ENCODE assay signal across 25 mouse cellular contexts in genomic region chr3:59062141-59062540, GRCm38 (mm10). TPM values are rescaled to one million over a fixed set of nuclear protein-coding genes. Genes with fewer than 3 reads are reported as not detected.
DNase-seq lines count a peak whose midpoint lies in the region; ATAC-seq and TF ChIP-seq lines count a peak whose summit lies in the region.
"Had no signal": no experiment of that assay in that cellular context is flagged by ENCODE, and none has a peak within 500 bp of the region (broad histone marks: within the 10 kb centered on the region; RNA-seq: fewer than 3 reads in every experiment).

No protein-coding gene starts in this region.

- peak; percentile 71 for ATAC-seq in inflammation-experienced regulatory T-cells, adult 6 months
- ATAC-seq: forebrain, embryonic 13.5 days; forebrain, embryonic 16.5 days; intestine, postnatal 0 days had no signal

- no peak overlapping the region for H3K27ac ChIP-seq in MEL (ENCODE audit: control insufficient read depth, low read depth, low read length)
- H3K27ac ChIP-seq: forebrain, embryonic 10.5 days; forebrain, embryonic 13.5 days; heart, embryonic 15.5 days; hindbrain, embryonic 15.5 days had no signal

- peaks cover 5 to 27% of the 10 kb centered on the region in 2 experiments; a peak in 2 of 4 replicates for H3K4me1 ChIP-seq in MEL (ENCODE audit: control insufficient read depth in 1 of 2, insufficient read depth in 2 of 2, low read length in 2 of 2)

- DNase-seq in testis, postnatal 14 days (ENCODE audit: low spot score) = peak; percentile 33
- DNase-seq in testis, postnatal 10 days (ENCODE audit: low spot score) = no peak
- no peak for DNase-seq in MEL (ENCODE audit: low read depth, low spot score)
- DNase-seq in gastrocnemius, postnatal 4 days (ENCODE audit: low spot score in 2 of 2) = no peak
- no peak for DNase-seq in left cerebral cortex, postnatal 14 days (ENCODE audit: low spot score in 2 of 2)
- DNase-seq: adrenal gland, adult 8-10 months; adrenal gland, postnatal 25 days; cerebellum, adult 18-20 months; cerebellum, adult 9-10 months; cerebellum, postnatal 14 days; gastrocnemius, postnatal 25 days; heart, postnatal 10 days; heart, postnatal 36 days; kidney, adult 2 months had no signal

- TF ChIP-seq RAD21 in MEL (IDR thresholded peaks at IDR 0.05; ENCODE audit: low read depth, low read length) = no peak

- TF ChIP-seq CTCF in MEL (IDR thresholded peaks at IDR 0.05 in 2 of 3, conservative IDR thresholded peaks at IDR 0.05 in 1 of 3; ENCODE audit: control insufficient read depth in 1 of 3, insufficient read depth in 1 of 3, low read depth in 2 of 3, low read length in 3 of 3, poor library complexity in 1 of 3, severe bottlenecking in 1 of 3) = no peak

- no peaks in the 10 kb centered on the region for H3K27me3 ChIP-seq in MEL (ENCODE audit: control insufficient read depth in 1 of 2, insufficient read depth in 2 of 2, low read length in 2 of 2)
- H3K27me3 ChIP-seq: CH12.LX; forebrain, embryonic 13.5 days; heart, embryonic 12.5 days; heart, embryonic 15.5 days; hindbrain, embryonic 15.5 days had no signal

- TF ChIP-seq EP300 in MEL (IDR thresholded peaks at IDR 0.05; ENCODE audit: low read depth in 1 of 2, low read length in 2 of 2) = peak; percentile 19 to 35; a peak in 1 of 4 replicates

- intact Hi-C loops in left cerebral cortex, postnatal 14 days (cut with DNase I) = no loop called here

- no peak overlapping the region for H3K4me3 ChIP-seq in MEL (ENCODE audit: control insufficient read depth in 1 of 2, insufficient read depth in 1 of 2, low read depth in 2 of 2, low read length in 2 of 2)
- H3K4me3 ChIP-seq: forebrain, embryonic 10.5 days; forebrain, embryonic 13.5 days; heart, embryonic 12.5 days; heart, embryonic 15.5 days; hindbrain, embryonic 15.5 days had no signal

- H3K9ac ChIP-seq in MEL (ENCODE audit: control insufficient read depth, low read depth, low read length, poor library complexity, severe bottlenecking) = no peak overlapping the region
- H3K9ac ChIP-seq: forebrain, embryonic 13.5 days; heart, embryonic 12.5 days; heart, embryonic 15.5 days; hindbrain, embryonic 15.5 days had no signal

- H3K9me3 ChIP-seq in MEL (replicated peaks; ENCODE audit: insufficient read depth, low read length) = no peaks in the 10 kb centered on the region
- H3K9me3 ChIP-seq: forebrain, embryonic 10.5 days; forebrain, embryonic 13.5 days; G1E; heart, embryonic 12.5 days; heart, embryonic 15.5 days; hindbrain, embryonic 15.5 days had no signal

- H3K79me2 ChIP-seq in MEL (ENCODE audit: control insufficient read depth, insufficient read depth, low read length, poor library complexity) = no peaks in the 10 kb centered on the region

- peaks cover 0 to 16% of the 10 kb centered on the region in 2 experiments; a peak in 2 of 4 replicates for H3K36me3 ChIP-seq in MEL (ENCODE audit: control insufficient read depth in 1 of 2, insufficient read depth in 2 of 2, low read length in 2 of 2)
- H3K36me3 ChIP-seq: forebrain, embryonic 10.5 days; G1E; heart, embryonic 15.5 days; hindbrain, embryonic 15.5 days had no signal

- TF ChIP-seq POLR2A in MEL (IDR thresholded peaks at IDR 0.05; ENCODE audit: control insufficient read depth in 1 of 2, insufficient read depth in 1 of 2, low read depth in 1 of 2, low read length in 2 of 2, poor library complexity in 1 of 2) = no peak

TF ChIP-seq in MEL, 35 proteins besides CTCF, POLR2A, EP300 and RAD21:
- no peak for TF ChIP-seq KAT2A (conservative IDR thresholded peaks at IDR 0.05; ENCODE audit: low read depth, low read length)
- TF ChIP-seq GATA1 (IDR thresholded peaks at IDR 0.05; ENCODE audit: low read depth, low read length) = peak; percentile 36; the same call in 1 of the 2 replicates
- TF ChIP-seq CHD1 (IDR thresholded peaks at IDR 0.05; ENCODE audit: low read depth, low read length) = no peak

RNA-seq across cellular contexts. Expression of gene Gpr171, which starts 39.5 kb away (rescaled TPM):
- not detected in 2 replicates for total RNA-seq in MEL (2012; rRNA removed)
- polyA plus RNA-seq in MEL (2012; ENCODE audit: insufficient read depth in 1 of 2, insufficient read length in 2 of 2, low read depth in 1 of 2, low replicate concordance in 2 of 2, missing spikeins in 1 of 2) = not detected
- 10 to 100 TPM; 45.7 to 91.9 (median 55.6) TPM for polyA plus RNA-seq in inflammation-experienced regulatory T-cells, adult 6 months (2017; shearing (Covaris generic))
- under 1 TPM; 0.12 to 0.23 TPM for total RNA-seq in gastrocnemius, postnatal 4 days (2021)
- not detected for total RNA-seq in left cerebral cortex, postnatal 14 days (2021)
- total RNA-seq: gastrocnemius, postnatal 25 days; heart, postnatal 10 days had no signal
- polyA plus RNA-seq: C2C12, G1E had no signal

RNA-seq across cellular contexts. Expression of gene Med12l, which starts 56.5 kb away (rescaled TPM):
- under 0.01 TPM in 1 of 2 replicates, not detected in the other for total RNA-seq in MEL (2012; rRNA removed)
- polyA plus RNA-seq in MEL (2012; ENCODE audit: insufficient read depth in 1 of 2, insufficient read length in 2 of 2, low read depth in 1 of 2, low replicate concordance in 2 of 2, missing spikeins in 1 of 2) = under 1 TPM in 1 of 2 experiments, not detected in 1; 0.03 TPM
- 1 to 10 TPM in 1 of 3 experiments, under 1 TPM in 2; 0.48 to 1.5 (median 0.61) TPM for polyA plus RNA-seq in inflammation-experienced regulatory T-cells, adult 6 months (2017; shearing (Covaris generic))
- 1 to 10 TPM; 6.4 to 6.9 TPM for total RNA-seq in gastrocnemius, postnatal 4 days (2021)
- total RNA-seq in left cerebral cortex, postnatal 14 days (2021) = 10 to 100 TPM; 32.4 to 33.0 TPM
- polyA plus RNA-seq: C2C12, G1E had no signal

Comparison
In these comparisons a context has a peak if more than half of its experiments do, and no peak if none do; other contexts are left out.
1. RNA of gene Med12l, which starts 56.5 kb away (total RNA-seq): 32.4 to 33.0 TPM in left cerebral cortex, postnatal 14 days; 6.4 to 6.9 TPM in gastrocnemius, postnatal 4 days and under 0.01 TPM in MEL; every median in the first group is over 4 times any median in the second.